7 mouse cellular contexts compared by ENCODE assay signal in the genomic region with DNA sequence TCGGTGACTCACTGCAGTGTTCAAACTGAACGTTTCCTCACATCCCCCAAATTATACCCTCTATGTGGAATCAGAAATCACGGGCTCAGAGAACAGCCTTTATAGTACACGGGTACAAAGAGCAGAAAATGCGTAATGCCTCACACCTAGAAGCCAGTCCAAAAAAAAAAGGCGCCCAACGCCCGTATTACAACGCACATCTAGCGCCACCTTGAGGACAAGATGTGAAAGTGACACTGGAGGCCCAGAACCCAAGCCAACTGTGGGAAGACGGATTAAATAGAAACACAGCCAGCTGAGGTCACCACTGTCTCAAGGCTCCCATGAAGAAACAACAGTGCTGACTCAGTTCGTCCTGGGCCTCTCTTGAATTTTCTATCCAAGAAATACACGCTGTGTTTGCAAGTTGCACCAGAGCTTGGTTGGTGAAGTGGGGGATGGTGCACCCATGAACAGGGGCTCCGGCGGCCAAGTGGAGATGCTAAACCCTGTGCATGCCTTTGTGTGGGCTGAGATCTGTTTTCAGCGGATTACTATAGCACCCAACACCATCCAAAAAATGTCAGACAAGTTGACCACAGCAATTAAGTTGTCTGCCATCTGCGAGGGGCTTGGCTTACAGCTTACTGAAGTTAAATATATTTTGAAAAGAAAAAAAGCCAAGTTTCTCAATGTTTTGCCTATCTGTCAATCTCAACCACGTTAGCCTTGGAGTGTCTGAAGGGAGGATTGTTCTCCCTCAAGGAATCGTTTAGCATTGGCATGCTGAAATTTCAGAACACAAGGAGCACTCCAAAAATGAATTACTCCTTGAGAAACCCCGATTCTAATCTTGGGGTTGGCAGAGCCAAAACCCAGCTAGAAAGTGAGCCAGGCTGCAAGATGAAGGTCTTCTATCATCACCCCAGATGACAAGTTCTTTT. TPM values are rescaled to one million over a fixed set of nuclear protein-coding genes. Genes with fewer than 3 reads are reported as not detected.
A peak's percentile ranks its signal among the peaks of the same experiment; 100 is the strongest.
DNase-seq lines count a peak whose midpoint lies in the region; ATAC-seq lines count a peak whose summit lies in the region.

No protein-coding gene starts in this region.

- H3K27me3 ChIP-seq in hindbrain, embryonic 11.5 days (ENCODE audit: control insufficient read depth, insufficient read depth, low read length), result no peaks in the 10 kb centered on the region

- no peaks in the 10 kb centered on the region for H3K4me1 ChIP-seq in hindbrain, embryonic 11.5 days (replicated peaks; ENCODE audit: control insufficient read depth, insufficient read depth, low read length)

- H3K36me3 ChIP-seq in hindbrain, embryonic 11.5 days (ENCODE audit: control insufficient read depth, insufficient read depth, low read length), result no peaks in the 10 kb centered on the region

- H3K9ac ChIP-seq in hindbrain, embryonic 11.5 days (ENCODE audit: low read depth, low read length), result no peak overlapping the region

- WGBS in hindbrain, embryonic 11.5 days, result 35% methylated on average over 20 of the region's 20 CpGs

- no peak overlapping the region for H3K4me3 ChIP-seq in hindbrain, embryonic 11.5 days (ENCODE audit: low read depth, low read length)

- H3K4me2 ChIP-seq in hindbrain, embryonic 11.5 days (replicated peaks; ENCODE audit: low read depth, low read length), result no peak overlapping the region

- no peaks in the 10 kb centered on the region for H3K9me3 ChIP-seq in hindbrain, embryonic 11.5 days (ENCODE audit: control insufficient read depth, low read length)

- peak; percentile 77 for DNase-seq in cerebellum, adult 8-10 months
- DNase-seq in forelimb bud, embryonic 11.5 days (ENCODE audit: low read depth, low spot score), result peak; percentile 89
- peak; percentile 88 for DNase-seq in hindbrain, embryonic 11.5 days (ENCODE audit: low spot score)
- peak; percentile 75 to 81 for DNase-seq in layer of hippocampus, postnatal 10 days (ENCODE audit: low spot score in 2 of 2)
- peak; percentile 89 for DNase-seq in lung, postnatal 25 days (ENCODE audit: low spot score)
- peak; percentile 84 to 87 for DNase-seq in right cerebral cortex, postnatal 10 days (ENCODE audit: low spot score in 2 of 2)

- peak; percentile 78 for ATAC-seq in activated CD4-positive, CD25-positive, alpha-beta regulatory T cell, adult 4 months
- no peak for ATAC-seq in hindbrain, embryonic 11.5 days (ENCODE audit: low FRiP score)

- no peak overlapping the region for H3K27ac ChIP-seq in hindbrain, embryonic 11.5 days (ENCODE audit: low read depth, low read length)

RNA-seq across cellular contexts. Expression of gene Psmg1, which starts 45.1 kb away (rescaled TPM):
- polyA plus RNA-seq in activated CD4-positive, CD25-positive, alpha-beta regulatory T cell, adult 4 months (2017; shearing (Covaris generic)), result 10 to 100 TPM; 21.0 to 29.4 TPM
- 90.0 and 94.2 TPM in 2 replicates for polyA plus RNA-seq in hindbrain, embryonic 11.5 days (2014; fragmentation: Nextera tagmentation; extraction: Ambion mirVana)
- 10 to 100 TPM; 20.1 to 23.3 TPM for total RNA-seq in layer of hippocampus, postnatal 10 days (2021)
